Mouse (Mus musculus): ENCODE data around the gene Pde6d.
A peak's percentile ranks its signal among the peaks of the same experiment; 100 is the strongest.
"Not testable (repeated sequence)": the region's sequence is repeated elsewhere in the genome, so short reads cannot be mapped to it uniquely, and the experiment has no call there.

Gene Pde6d

DNA sequence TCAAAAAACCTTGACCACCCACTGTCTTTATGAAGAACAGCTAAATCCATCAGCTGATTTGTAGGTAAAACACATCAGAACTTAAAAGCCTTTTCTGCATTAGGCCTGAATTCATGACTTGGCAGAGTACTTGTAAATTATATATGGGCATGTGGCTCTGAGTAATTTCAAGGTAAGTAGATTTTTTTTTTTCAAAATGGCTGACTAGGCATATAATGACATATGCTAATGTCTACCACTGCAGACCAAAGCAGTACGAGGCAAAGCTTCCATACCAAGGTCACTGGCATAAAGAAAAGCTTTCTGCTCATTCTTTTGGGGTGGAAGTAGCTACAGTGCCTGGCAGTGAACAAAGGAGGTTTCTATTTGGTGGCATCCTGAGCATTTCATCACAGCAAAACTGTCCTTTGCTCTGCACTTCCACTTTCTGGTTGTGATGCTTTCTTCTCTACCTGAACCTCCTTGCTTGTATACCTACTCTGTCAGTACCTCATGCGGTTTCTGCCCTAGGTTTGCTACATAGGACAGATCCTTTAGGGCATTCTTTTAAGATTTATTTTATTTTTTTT is 13.1 kb downstream of the Pde6d start:
- no peak for ATAC-seq (ENCODE audit: low TSS enrichment)

DNA sequence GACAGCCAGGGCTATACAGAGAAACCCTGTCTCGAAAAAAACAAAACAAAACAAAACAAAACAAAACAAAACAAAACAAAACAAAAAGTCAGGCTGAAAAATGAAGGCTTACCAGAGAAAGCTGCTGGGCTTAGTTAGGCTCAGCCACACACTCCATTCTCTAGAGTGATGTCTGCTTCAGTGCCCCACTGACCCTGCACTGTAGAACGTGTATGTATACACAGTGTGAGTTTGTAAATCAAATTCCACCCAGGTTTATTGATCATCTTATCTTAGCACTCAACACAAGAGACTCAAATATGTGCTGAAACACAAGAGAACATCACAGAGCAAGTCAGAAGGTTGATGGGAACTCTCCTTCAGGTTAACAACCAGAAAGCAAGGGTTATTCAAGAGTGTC is 14.0 kb downstream of the Pde6d start:
- no peak for ATAC-seq (ENCODE audit: low TSS enrichment)

GRCm38 (mm10) chr1:86562663-86563062 is 19.8 kb downstream of the Pde6d start:
- no peak for ATAC-seq (ENCODE audit: low TSS enrichment)

- no peak for ATAC-seq (ENCODE audit: low TSS enrichment)
Observed at GRCm38 (mm10) chr1:86559232-86559631, 23.2 kb downstream of the Pde6d start.

DNA sequence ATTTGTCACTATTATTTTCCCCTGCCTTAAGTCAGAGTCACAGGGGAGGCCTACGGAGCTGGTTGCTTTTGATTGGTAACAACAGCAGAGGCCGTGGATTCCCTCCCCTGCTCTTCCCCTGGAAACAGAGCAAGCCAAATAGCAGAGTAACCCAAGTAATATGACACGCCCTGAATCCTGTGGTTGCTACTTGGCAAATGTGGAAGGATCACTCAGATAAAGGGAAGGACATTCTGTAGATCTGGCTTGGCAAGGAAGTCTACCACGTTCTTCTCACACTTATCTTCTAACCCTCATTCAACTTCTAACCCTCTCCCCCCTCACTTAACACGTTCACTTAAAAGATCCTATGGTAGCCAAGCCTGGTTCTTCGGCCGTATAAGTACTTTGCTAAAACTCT is 24.6 kb downstream of the Pde6d start:
- no peak for ATAC-seq (ENCODE audit: low TSS enrichment)

GRCm38 (mm10) chr1:86555665-86556064 is 26.8 kb downstream of the Pde6d start:
- no peak for ATAC-seq (ENCODE audit: low TSS enrichment)

DNA sequence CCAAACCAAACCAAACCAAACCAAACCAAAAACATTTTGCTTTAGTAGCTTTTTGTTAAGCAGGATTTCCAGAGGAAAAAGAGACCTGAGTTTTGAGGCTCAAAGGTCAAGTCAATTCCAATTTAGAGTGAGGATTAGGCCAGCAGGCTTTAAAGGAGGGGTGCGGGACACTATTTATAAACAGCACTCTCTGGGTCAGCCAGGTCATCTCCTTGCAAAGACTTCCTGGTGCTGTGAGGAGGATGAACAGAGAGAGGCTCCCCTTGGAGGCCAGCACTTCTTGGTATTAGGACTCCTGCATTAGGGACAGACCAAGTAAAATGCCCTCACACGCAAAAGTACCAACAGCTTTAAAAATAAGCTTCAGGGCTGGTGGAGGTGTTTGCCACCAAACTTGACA is 30.6 kb downstream of the Pde6d start:
- ATAC-seq (ENCODE audit: low TSS enrichment), result no peak

DNA sequence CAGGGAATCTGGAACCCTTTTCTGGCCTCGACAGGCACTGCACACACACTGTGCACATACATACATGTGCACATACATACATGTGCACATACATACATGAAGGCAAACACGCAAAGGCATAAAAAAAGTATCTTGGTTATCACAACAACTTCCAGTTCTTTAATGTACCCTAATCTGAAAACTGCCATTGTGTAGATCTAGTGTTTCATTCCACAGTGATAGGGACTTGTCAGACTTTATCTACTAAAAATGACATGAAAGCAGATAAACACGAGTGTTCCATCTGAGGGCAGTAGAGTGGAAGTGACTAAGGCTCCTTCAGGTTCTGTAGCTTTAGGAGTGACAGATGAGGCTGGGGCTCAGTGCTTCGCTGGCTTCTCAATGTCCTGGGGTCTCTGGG is 31.1 kb downstream of the Pde6d start:
- no peak for ATAC-seq (ENCODE audit: low TSS enrichment)

DNA sequence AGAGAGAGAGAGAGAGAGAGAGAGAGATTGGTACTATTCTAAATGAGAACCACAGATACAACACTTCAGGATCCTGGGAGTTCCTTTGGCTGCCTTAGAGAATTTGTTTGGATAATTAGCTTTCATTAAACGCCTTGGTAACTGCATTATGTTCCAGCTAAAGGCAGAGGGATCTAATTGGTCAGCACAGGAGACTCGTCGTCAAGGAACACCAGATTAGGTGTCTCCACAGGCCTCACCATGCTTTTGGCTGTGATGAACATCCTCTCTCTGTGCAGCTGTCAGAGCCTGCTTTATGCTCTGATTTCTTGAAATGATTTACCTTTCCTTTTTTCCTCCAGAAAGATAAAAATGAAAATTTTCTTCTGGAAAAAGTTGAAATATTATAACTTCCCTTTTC is 35.6 kb downstream of the Pde6d start:
- no peak for ATAC-seq (ENCODE audit: low TSS enrichment)

DNA sequence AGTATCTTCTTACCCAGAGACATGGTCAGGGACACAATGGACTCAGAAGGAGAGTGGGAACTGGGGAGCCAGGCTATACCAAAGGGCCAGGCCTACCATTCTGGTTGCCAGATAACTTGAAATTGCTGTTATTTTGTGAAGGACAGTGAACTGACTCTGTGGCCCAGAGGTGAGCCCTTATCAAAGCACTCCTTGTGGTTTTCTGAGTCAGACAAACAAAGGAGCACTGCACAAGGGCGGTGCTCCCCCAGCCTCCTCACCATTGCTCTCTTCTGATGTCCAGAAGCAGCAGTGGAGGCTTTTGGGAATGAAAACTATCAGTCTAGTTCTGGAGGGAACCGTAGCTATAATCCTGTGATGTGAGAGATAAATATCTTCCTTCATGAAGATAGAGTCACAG is 39.8 kb downstream of the Pde6d start:
- ATAC-seq (ENCODE audit: low TSS enrichment), result no peak

GRCm38 (mm10) chr1:86539583-86539982 is 42.8 kb downstream of the Pde6d start:
- not testable (repeated sequence) for ATAC-seq (ENCODE audit: low TSS enrichment)

GRCm38 (mm10) chr1:86538383-86538782 is 44.0 kb downstream of the Pde6d start:
- no peak for ATAC-seq (ENCODE audit: low TSS enrichment)

DNA sequence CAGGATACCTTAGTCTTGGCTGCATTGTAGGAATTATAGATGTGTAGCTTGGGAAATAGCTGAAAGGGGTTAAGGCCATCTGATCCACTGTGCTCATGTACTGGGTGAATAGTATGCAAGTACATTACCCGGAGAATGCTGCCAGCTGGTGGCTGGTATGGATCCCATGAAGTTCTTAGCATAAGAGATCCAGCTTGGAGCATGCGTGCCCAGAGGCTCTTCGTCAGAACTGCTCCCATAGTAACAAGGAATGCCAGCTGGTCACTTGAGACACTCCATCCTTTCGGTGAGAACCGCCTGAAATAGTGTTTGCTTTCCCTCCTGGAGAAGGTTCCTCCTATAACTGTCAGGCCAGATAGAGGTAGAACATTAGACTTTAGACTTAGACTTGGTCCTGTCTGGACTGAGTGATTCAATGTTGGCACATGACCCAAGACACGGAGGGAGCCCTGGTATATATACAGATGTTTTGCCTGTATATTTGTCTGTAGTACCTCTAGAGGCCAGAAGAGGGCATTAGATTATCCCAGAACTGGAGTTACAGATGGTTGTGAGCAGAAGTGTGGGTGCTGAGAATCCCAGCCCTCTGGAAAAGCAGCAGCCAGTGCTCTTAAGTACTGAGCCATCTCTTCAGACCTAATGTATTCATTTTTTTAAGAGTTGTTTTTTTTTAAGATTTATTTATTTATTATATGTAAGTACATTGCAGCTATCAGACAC is 48.9 kb downstream of the Pde6d start:
- ATAC-seq (ENCODE audit: low TSS enrichment), result peak; percentile 48

GRCm38 (mm10) chr1:86532362-86533051 is 49.9 kb downstream of the Pde6d start:
- peak; percentile 55 for ATAC-seq (ENCODE audit: low TSS enrichment)

GRCm38 (mm10) chr1:86531547-86532321 is 50.7 kb downstream of the Pde6d start:
- no peak; the same call in 1 of the 2 replicates for ATAC-seq (ENCODE audit: low TSS enrichment)

GRCm38 (mm10) chr1:86530871-86531546 is 51.4 kb downstream of the Pde6d start:
- ATAC-seq (ENCODE audit: low TSS enrichment), result no peak

DNA sequence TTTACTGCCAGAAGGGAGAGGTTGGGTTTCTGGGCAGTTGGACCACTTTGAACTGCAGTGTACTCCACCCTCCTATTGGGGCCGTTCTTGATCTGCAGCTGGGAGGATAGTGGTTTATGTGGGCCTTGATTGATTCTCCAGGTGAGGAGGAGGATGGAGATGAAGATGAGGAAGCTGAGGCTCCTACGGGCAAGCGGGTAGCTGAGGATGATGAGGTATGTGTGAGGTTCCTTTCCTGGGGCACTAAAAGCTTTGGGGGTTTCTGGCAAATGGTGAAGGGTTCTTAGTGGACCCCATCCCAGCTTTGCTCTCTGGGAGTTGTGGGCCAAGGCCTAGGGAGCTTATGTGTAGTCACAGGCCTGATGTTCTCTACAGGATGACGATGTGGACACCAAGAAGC is 52.8 kb downstream of the Pde6d start:
- no peak for ATAC-seq (ENCODE audit: low TSS enrichment)

DNA sequence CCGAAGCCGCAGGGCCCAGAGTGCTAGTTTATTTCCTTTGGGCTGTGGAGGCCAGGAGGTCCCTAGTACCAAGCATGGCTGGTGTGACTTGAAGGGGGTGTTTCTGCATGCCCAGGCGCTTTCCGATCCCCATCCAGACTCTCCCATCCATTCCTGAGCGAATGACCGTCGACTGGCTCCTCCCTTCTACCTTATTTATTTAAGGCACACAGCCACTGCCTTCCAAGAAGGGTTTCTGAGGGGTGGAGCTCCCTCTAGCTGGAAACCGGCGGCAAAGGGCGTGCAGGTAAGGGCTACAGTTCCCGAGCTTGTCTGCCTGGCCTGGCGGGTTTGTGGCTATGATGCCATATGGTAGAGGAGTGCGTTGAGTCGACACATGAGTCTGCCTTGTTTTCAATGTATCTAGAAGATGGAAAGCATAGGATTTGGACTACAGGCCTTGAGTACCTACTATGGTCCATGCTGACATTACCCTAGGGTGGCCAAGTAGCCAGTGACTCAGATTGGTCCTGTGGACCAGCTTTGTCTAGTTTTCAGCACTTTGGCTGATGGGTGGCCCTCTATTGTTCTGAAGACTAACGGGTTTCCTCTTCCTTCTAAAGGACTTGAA is 53.8 kb downstream of the Pde6d start:
- ATAC-seq (ENCODE audit: low TSS enrichment), result peak; percentile 16

- peak; percentile 21; the same call in 1 of the 2 replicates for ATAC-seq (ENCODE audit: low TSS enrichment)
Observed at GRCm38 (mm10) chr1:86527599-86528486, 54.6 kb downstream of the Pde6d start.
